In genomic region chr3:133335166-133335565, GRCm38 (mm10) we compare ENCODE assay signal across 29 mouse cellular contexts. TPM values are rescaled to one million over a fixed set of nuclear protein-coding genes. Genes with fewer than 3 reads are reported as not detected.
A peak's percentile ranks its signal among the peaks of the same experiment; 100 is the strongest.
DNase-seq lines count a peak whose midpoint lies in the region; ATAC-seq and TF ChIP-seq lines count a peak whose summit lies in the region.
"Had no signal": no experiment of that assay in that cellular context is flagged by ENCODE, and none has a peak within 500 bp of the region (broad histone marks: within the 10 kb centered on the region; RNA-seq: fewer than 3 reads in every experiment).

No protein-coding gene starts in this region.

- DNase-seq in heart, adult 18-20 months, result no peak
- DNase-seq in retina, adult 2 months (ENCODE audit: low read depth, low spot score), result peak; percentile 71
- DNase-seq in retina, embryonic 14.5 days (ENCODE audit: low spot score), result no peak
- DNase-seq in limb, embryonic 14.5 days (ENCODE audit: low spot score), result peak; percentile 47
- no peak for DNase-seq in liver, postnatal 0 days
- no peak for DNase-seq in lung, adult 18-20 months
- DNase-seq: adrenal gland, postnatal 14 days; cerebellum, adult 11 months; cerebellum, adult 9-10 months; cerebellum, postnatal 36 days; gastrocnemius, adult 2 months; gastrocnemius, postnatal 36 days; kidney, adult 8-10 months; layer of hippocampus, postnatal 36 days; lung, postnatal 4 days; right cerebral cortex, postnatal 4 days; thymus, adult 2 months; thymus, postnatal 36 days had no signal

- no peak for TF ChIP-seq EP300 in liver, postnatal 0 days (IDR thresholded peaks at IDR 0.05; ENCODE audit: low read depth)

- 23% methylated on average over 2 of the region's 2 CpGs for WGBS in heart, embryonic 14.5 days
- 67% methylated on average over 2 of the region's 2 CpGs for WGBS in limb, embryonic 14.5 days
- 73% methylated on average over 2 of the region's 2 CpGs for WGBS in liver, postnatal 0 days (ENCODE audit: insufficient replicate concordance)

- H3K27ac ChIP-seq in heart, embryonic 14.5 days (replicated peaks in 1 of 2; ENCODE audit: control insufficient read depth in 1 of 2, insufficient read depth in 1 of 2, low read depth in 2 of 2, low read length in 2 of 2), result peak overlapping the region; percentile 41 to 55
- no peak overlapping the region for H3K27ac ChIP-seq in limb, embryonic 14.5 days (replicated peaks; ENCODE audit: low read depth, low read length)
- no peak overlapping the region for H3K27ac ChIP-seq in liver, postnatal 0 days (ENCODE audit: low read depth)
- H3K27ac ChIP-seq: embryonic facial prominence, embryonic 13.5 days; gastrocnemius, adult 2 months; intestine, embryonic 15.5 days; kidney, postnatal 0 days; midbrain, embryonic 12.5 days had no signal

- no peaks in the 10 kb centered on the region for H3K27me3 ChIP-seq in heart, embryonic 14.5 days (ENCODE audit: control insufficient read depth, insufficient read depth, low read length)
- no peaks in the 10 kb centered on the region for H3K27me3 ChIP-seq in limb, embryonic 14.5 days (ENCODE audit: control insufficient read depth, insufficient read depth, low read length)
- H3K27me3 ChIP-seq in liver, postnatal 0 days (ENCODE audit: insufficient read depth, low read length), result no peaks in the 10 kb centered on the region
- H3K27me3 ChIP-seq: embryonic facial prominence, embryonic 13.5 days; intestine, embryonic 15.5 days; midbrain, embryonic 12.5 days had no signal

- no peak for TF ChIP-seq CTCF in liver, postnatal 0 days (IDR thresholded peaks at IDR 0.05; ENCODE audit: low read depth)

- H3K4me3 ChIP-seq in heart, embryonic 14.5 days (ENCODE audit: control insufficient read depth in 1 of 2, insufficient read depth in 1 of 2, low read depth in 1 of 2, low read length in 2 of 2), result no peak overlapping the region
- no peak overlapping the region for H3K4me3 ChIP-seq in limb, embryonic 14.5 days (replicated peaks; ENCODE audit: low read length)
- H3K4me3 ChIP-seq in liver, postnatal 0 days (ENCODE audit: low read depth, low read length), result no peak overlapping the region
- H3K4me3 ChIP-seq: embryonic facial prominence, embryonic 13.5 days; erythroblast, embryonic 14.5 days; gastrocnemius, adult 2 months; intestine, embryonic 15.5 days; megakaryocyte, embryonic 14.5 days; midbrain, embryonic 12.5 days had no signal

- no peaks in the 10 kb centered on the region for H3K9me3 ChIP-seq in heart, embryonic 14.5 days (ENCODE audit: control insufficient read depth, low read length)
- no peaks in the 10 kb centered on the region for H3K9me3 ChIP-seq in limb, embryonic 14.5 days (ENCODE audit: control insufficient read depth, low read length)
- H3K9me3 ChIP-seq in liver, postnatal 0 days (ENCODE audit: low read length), result no peaks in the 10 kb centered on the region
- H3K9me3 ChIP-seq: embryonic facial prominence, embryonic 13.5 days; intestine, embryonic 15.5 days; megakaryocyte, embryonic 14.5 days; midbrain, embryonic 12.5 days had no signal

- H3K36me3 ChIP-seq in heart, embryonic 14.5 days (ENCODE audit: control insufficient read depth, insufficient read depth, low read length), result 0 out of 2 replicates have a peak, but pooled peaks cover 12% of the 10 kb centered on the region
- H3K36me3 ChIP-seq in limb, embryonic 14.5 days (ENCODE audit: control insufficient read depth, insufficient read depth, low read length), result peaks cover 10% of the 10 kb centered on the region; the same call in 1 of the 2 replicates
- no peaks in the 10 kb centered on the region; the same call in none of the 2 replicates for H3K36me3 ChIP-seq in liver, postnatal 0 days (replicated peaks; ENCODE audit: insufficient read depth, low read length)

- no peak for ATAC-seq in heart, embryonic 14.5 days (ENCODE audit: insufficient number of reproducible peaks, insufficient read depth, low FRiP score, low read depth)
- ATAC-seq in limb, embryonic 14.5 days (ENCODE audit: low FRiP score, low read depth), result peak; percentile 45
- no peak for ATAC-seq in liver, postnatal 0 days
- ATAC-seq: forebrain, embryonic 16.5 days; hindbrain, embryonic 16.5 days; intestine, embryonic 15.5 days; lung, postnatal 0 days had no signal

- no peak for TF ChIP-seq POLR2A in limb, embryonic 14.5 days (IDR thresholded peaks at IDR 0.05; ENCODE audit: borderline replicate concordance, extremely low read depth, insufficient read depth, insufficient read length)

- peak overlapping the region; percentile 18 for H3K4me2 ChIP-seq in heart, embryonic 14.5 days (ENCODE audit: low read length)
- no peak overlapping the region for H3K4me2 ChIP-seq in limb, embryonic 14.5 days (replicated peaks; ENCODE audit: low read depth, low read length, severe bottlenecking)
- H3K4me2 ChIP-seq in liver, postnatal 0 days (ENCODE audit: low read depth, low read length), result no peak overlapping the region
- H3K4me2 ChIP-seq: embryonic facial prominence, embryonic 13.5 days; intestine, embryonic 15.5 days; liver, embryonic 11.5 days; midbrain, embryonic 12.5 days had no signal

- no peak overlapping the region for H3K9ac ChIP-seq in heart, embryonic 14.5 days (ENCODE audit: low read length)
- H3K9ac ChIP-seq in limb, embryonic 14.5 days (ENCODE audit: low read depth, low read length, severe bottlenecking), result no peak overlapping the region
- no peak overlapping the region for H3K9ac ChIP-seq in liver, postnatal 0 days (replicated peaks)
- H3K9ac ChIP-seq: embryonic facial prominence, embryonic 13.5 days; intestine, embryonic 15.5 days; midbrain, embryonic 12.5 days had no signal

- H3K4me1 ChIP-seq in heart, embryonic 14.5 days (ENCODE audit: control insufficient read depth in 2 of 2, insufficient read depth in 2 of 2, low read length in 2 of 2), result peaks cover 19 to 33% of the 10 kb centered on the region in 2 experiments
- no peaks in the 10 kb centered on the region for H3K4me1 ChIP-seq in limb, embryonic 14.5 days (ENCODE audit: control insufficient read depth, insufficient read depth, low read length)
- H3K4me1 ChIP-seq in liver, postnatal 0 days (ENCODE audit: insufficient read depth), result no peaks in the 10 kb centered on the region

RNA-seq across cellular contexts. Expression of gene Ppa2, which starts 25.3 kb away (rescaled TPM):
- polyA plus RNA-seq in heart, embryonic 14.5 days (2014; fragmentation: Nextera tagmentation; extraction: Ambion mirVana), result 134 and 145 TPM in 2 replicates
- 100 to 1,000 TPM; 150 to 157 TPM for total RNA-seq in heart, adult 18-20 months (2021)
- 30.8 and 41.2 TPM in 2 replicates for polyA plus RNA-seq in limb, embryonic 14.5 days (2012; rRNA removed)
- 79.9 and 84.6 TPM in 2 replicates for polyA plus RNA-seq in limb, embryonic 14.5 days (2014; fragmentation: Nextera tagmentation; extraction: Ambion mirVana)
- 52.2 and 54.2 TPM in 2 replicates for polyA plus RNA-seq in liver, postnatal 0 days (2015; fragmentation: Nextera tagmentation; extraction: Ambion mirVana)

Comparison
In these comparisons a context has a peak if more than half of its experiments do, and no peak if none do; other contexts are left out.
1. DNase-seq: peak in retina, adult 2 months (single experiment) and limb, embryonic 14.5 days (single experiment); none in heart, adult 18-20 months (0 of 2), retina, embryonic 14.5 days (single experiment), liver, postnatal 0 days (single experiment) and lung, adult 18-20 months (0 of 2).
2. H3K27ac ChIP-seq: peak in heart, embryonic 14.5 days (2 of 2); none in limb, embryonic 14.5 days (single experiment) and liver, postnatal 0 days (single experiment).